Mouse (Mus musculus) C2C12 (cell line): ENCODE results near the gene Abhd5. TPM values are rescaled to one million over a fixed set of nuclear protein-coding genes. Genes with fewer than 3 reads are reported as not detected.

Experiments used
- H3K27me3 ChIP-seq: one replicate; pipeline ENCODE4 v1.6.1; 2011; ENCODE audit not compliant: control insufficient read depth, insufficient read depth, insufficient read length
- H3K36me3 ChIP-seq: one replicate; pipeline ENCODE4 v1.6.1; 2011; ENCODE audit not compliant: control insufficient read depth, insufficient read depth
- H3K4me3 ChIP-seq: one replicate; pipeline ENCODE4 v1.5.1; 2011; ENCODE audit warnings: mild to moderate bottlenecking, control low read depth; ENCODE audit not compliant: poor library complexity, insufficient read depth, severe bottlenecking
- H3K79me2 ChIP-seq: one replicate; pipeline ENCODE4 v1.6.1; 2011; ENCODE audit not compliant: control insufficient read depth, insufficient read depth
- H3K79me3 ChIP-seq: one replicate; pipeline ENCODE4 v1.6.1; 2011; ENCODE audit warnings: low read depth, control low read depth
- H3ac ChIP-seq: one replicate; pipeline ENCODE3; 2011; ENCODE audit warnings: low read depth; ENCODE audit not compliant: control insufficient read depth, insufficient read length
- CEBPB ChIP-seq: IDR thresholded peaks from one replicate; pipeline ENCODE4 v1.6.1; 2011; ENCODE audit warnings: low read depth, mild to moderate bottlenecking, control low read depth, moderate library complexity
- CTCF ChIP-seq: IDR thresholded peaks from one replicate; pipeline ENCODE4 v1.5.1; 2011; ENCODE audit not compliant: control insufficient read depth, insufficient read depth, insufficient read length
- FOSL1 ChIP-seq: IDR thresholded peaks from one replicate; pipeline ENCODE4 v1.8.0; 2011; ENCODE audit warnings: mild to moderate bottlenecking, low read length; ENCODE audit not compliant: poor library complexity, insufficient read depth, severe bottlenecking
- MAX ChIP-seq: IDR thresholded peaks from one replicate; pipeline ENCODE4 v1.6.1; 2011; ENCODE audit warnings: mild to moderate bottlenecking, control low read depth
- MYOD1 ChIP-seq: IDR thresholded peaks from one replicate; pipeline ENCODE4 v1.6.1; 2011; ENCODE audit warnings: low read depth; ENCODE audit not compliant: control insufficient read depth, insufficient read length
- MYOG ChIP-seq: IDR thresholded peaks from one replicate; pipeline ENCODE4 v1.6.1; 2011; ENCODE audit not compliant: control insufficient read depth, insufficient read length; ENCODE audit errors: extremely low read depth
- USF1 ChIP-seq: IDR thresholded peaks from one replicate; pipeline ENCODE4 v1.6.1; 2011; ENCODE audit warnings: low read depth, mild to moderate bottlenecking, control low read depth, moderate library complexity
- polyA plus RNA-seq: library from polyadenylated mRNA; unstranded; fragments of >200 nt; fragmentation: generic; extraction: Trizol; gene quantifications from one replicate; pipeline ENCODE4 v1.2.1, GENCODE M21; 2012; ENCODE audit warnings: missing spikeins

Abhd5 gene
- polyA plus RNA-seq, 1 experiment = 22.3 TPM

- no peaks in the 10 kb centered on the region for H3K79me2 ChIP-seq
- no peak overlapping the region for H3ac ChIP-seq
- no peaks in the 10 kb centered on the region for H3K79me3 ChIP-seq
- H3K36me3 ChIP-seq = no peaks in the 10 kb centered on the region
- TF ChIP-seq MYOD1 = no peak
- no peak for TF ChIP-seq USF1
- TF ChIP-seq CTCF = no peak
- TF ChIP-seq MYOG = no peak
- no peak for TF ChIP-seq CEBPB
- no peak for TF ChIP-seq MAX
- no peak for TF ChIP-seq FOSL1
- H3K27me3 ChIP-seq = no peaks in the 10 kb centered on the region
- no peak overlapping the region for H3K4me3 ChIP-seq
Measured at GRCm38 (mm10) chr9:122364171-122364570, 12.8 kb downstream of the Abhd5 start.

GRCm38 (mm10) chr9:122370292-122370794 is 18.9 kb downstream of the Abhd5 start:
- no peaks in the 10 kb centered on the region for H3K36me3 ChIP-seq
- TF ChIP-seq CEBPB (no peak), MYOD1 (no peak), CTCF (no peak), FOSL1 (no peak), MAX (no peak), MYOG (no peak), USF1 (no peak)
- no peak overlapping the region for H3ac ChIP-seq
- H3K79me3 ChIP-seq = no peaks in the 10 kb centered on the region
- H3K27me3 ChIP-seq = no peaks in the 10 kb centered on the region
- no peak overlapping the region for H3K4me3 ChIP-seq
- H3K79me2 ChIP-seq = no peaks in the 10 kb centered on the region

- Histone ChIP-seq H3K27me3 (no peaks in the 10 kb centered on the region), H3K79me2 (no peaks in the 10 kb centered on the region), H3K79me3 (no peaks in the 10 kb centered on the region), H3K4me3 (no peak overlapping the region), H3ac (no peak overlapping the region), H3K36me3 (no peaks in the 10 kb centered on the region)
- TF ChIP-seq FOSL1 = no peak
- TF ChIP-seq CTCF = no peak
- TF ChIP-seq MYOG = no peak
- TF ChIP-seq USF1 = no peak
- TF ChIP-seq MAX = no peak
- TF ChIP-seq CEBPB = no peak
- no peak for TF ChIP-seq MYOD1
Measured at GRCm38 (mm10) chr9:122372506-122372905, 21.1 kb downstream of the Abhd5 start.

GRCm38 (mm10) chr9:122372991-122373390 is 21.6 kb downstream of the Abhd5 start:
- Histone ChIP-seq H3K27me3 (no peaks in the 10 kb centered on the region), H3K79me2 (no peaks in the 10 kb centered on the region), H3ac (no peak overlapping the region), H3K36me3 (no peaks in the 10 kb centered on the region), H3K79me3 (no peaks in the 10 kb centered on the region), H3K4me3 (no peak overlapping the region)
- no peak for TF ChIP-seq FOSL1
- TF ChIP-seq MYOD1 = no peak
- no peak for TF ChIP-seq CTCF
- TF ChIP-seq CEBPB = no peak
- no peak for TF ChIP-seq MAX
- TF ChIP-seq MYOG = no peak
- TF ChIP-seq USF1 = no peak

- no peaks in the 10 kb centered on the region for H3K36me3 ChIP-seq
- TF ChIP-seq CTCF = no peak
- TF ChIP-seq MYOD1 = no peak
- no peak for TF ChIP-seq FOSL1
- TF ChIP-seq MAX = no peak
- H3K79me2 ChIP-seq = no peaks in the 10 kb centered on the region
- no peaks in the 10 kb centered on the region for H3K27me3 ChIP-seq
- H3K79me3 ChIP-seq = no peaks in the 10 kb centered on the region
- no peak overlapping the region for H3ac ChIP-seq
- no peak overlapping the region for H3K4me3 ChIP-seq
Measured at GRCm38 (mm10) chr9:122378986-122379385, 27.6 kb downstream of the Abhd5 start.

GRCm38 (mm10) chr9:122380959-122381358 is 29.6 kb downstream of the Abhd5 start:
- Histone ChIP-seq H3K4me3 (no peak overlapping the region), H3K36me3 (no peaks in the 10 kb centered on the region), H3ac (no peak overlapping the region), H3K79me2 (no peaks in the 10 kb centered on the region), H3K79me3 (no peaks in the 10 kb centered on the region), H3K27me3 (no peaks in the 10 kb centered on the region)
- no peak for TF ChIP-seq MAX
- no peak for TF ChIP-seq USF1
- TF ChIP-seq CTCF = no peak
- TF ChIP-seq MYOD1 = no peak
- TF ChIP-seq CEBPB = no peak
- TF ChIP-seq MYOG = no peak
- no peak for TF ChIP-seq FOSL1
